Mouse (Mus musculus) heart, postnatal 0 days (tissue): Measurements from ENCODE around the gene Ms4a4b.

ENCODE experiments used
- CTCF ChIP-seq: IDR thresholded peaks from 2 replicates; pipeline ENCODE4 v1.5.1; 2016; ENCODE audit warnings: antibody characterized with exemption, control low read depth, low read depth
- EP300 ChIP-seq: IDR thresholded peaks from 2 replicates; pipeline ENCODE4 v1.6.1; 2016; ENCODE audit warnings: antibody characterized with exemption, low read depth

DNA sequence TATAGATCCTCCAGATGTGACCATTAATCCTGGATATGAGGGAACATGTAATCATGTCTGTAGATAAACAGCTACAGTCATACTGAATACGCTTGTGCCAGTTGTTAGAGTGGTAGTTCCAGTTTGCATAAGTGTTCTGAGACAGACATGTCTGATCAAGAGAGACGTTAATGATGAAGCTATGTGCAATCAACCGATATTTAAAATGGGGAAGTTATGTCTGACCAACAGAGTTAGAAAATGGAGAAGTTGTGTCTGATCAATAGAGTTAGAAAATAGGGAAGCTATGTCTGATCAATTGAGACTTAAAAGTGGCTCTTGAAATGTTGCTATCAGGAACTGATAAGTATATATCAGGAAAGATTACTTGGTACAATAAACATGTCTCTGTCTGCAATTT, 41.9 kb downstream of the Ms4a4b start:
- TF ChIP-seq CTCF (no peak), EP300 (no peak)
